Mouse (Mus musculus) spleen, postnatal 4 days (tissue): ENCODE results near the gene Poc1b.

ENCODE experiments used
- DNase-seq, 2 experiments: peaks; one replicate each; pipeline ENCODE4 v3.0.0; 2022; ENCODE audit warnings: low spot score in 2 of 2

Poc1b gene

DNA sequence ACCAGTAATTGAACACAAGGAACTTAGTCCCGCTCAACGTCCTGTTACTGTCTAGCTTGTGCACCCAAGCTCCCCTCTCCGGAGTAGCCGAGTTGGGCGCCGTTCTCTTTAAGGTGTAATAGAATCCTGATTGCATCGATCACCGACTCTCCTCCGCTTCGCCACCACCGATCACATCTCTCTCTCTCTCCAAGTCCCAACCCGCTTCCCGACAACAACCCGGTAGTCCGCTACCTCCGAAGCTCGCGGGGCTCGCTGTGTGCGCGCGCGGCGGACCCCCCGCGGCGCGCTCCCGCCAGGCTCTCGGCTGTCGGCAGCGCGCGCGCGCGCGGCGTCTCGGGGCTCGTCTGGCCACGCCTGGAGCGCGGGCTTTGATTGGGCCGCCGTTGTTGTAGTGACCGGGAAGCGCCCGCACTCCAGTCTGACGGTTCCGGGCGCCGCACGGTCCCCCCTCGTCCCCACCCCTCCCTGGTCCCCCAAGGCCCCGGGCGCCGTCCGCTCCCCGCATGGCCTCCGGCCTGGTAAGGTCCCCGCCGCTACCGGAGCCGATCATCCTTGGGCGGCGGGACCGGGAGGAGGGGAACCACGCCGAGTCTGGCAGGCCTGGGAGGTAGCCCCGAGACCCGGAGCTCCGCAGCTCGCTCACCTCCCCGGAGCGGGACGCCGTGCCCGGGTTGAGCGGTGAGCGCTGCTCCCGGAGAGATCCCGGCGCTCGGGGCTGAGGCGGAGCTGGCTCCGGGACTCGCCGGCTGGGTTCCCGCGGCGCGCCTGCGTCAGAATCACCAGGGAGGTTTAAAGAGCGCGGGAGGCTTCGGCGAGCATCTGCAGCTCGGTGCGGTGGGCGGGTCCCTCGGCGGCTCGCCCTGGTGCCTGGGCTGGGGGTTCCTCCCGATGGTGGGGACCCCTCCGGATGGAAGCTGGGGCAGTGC, at the start of gene Poc1b:
Gene Poc1b (plus strand): TSS at position 334 of the 929 bp plus-strand sequence.
- peak; percentile 82 to 92 for DNase-seq

DNA sequence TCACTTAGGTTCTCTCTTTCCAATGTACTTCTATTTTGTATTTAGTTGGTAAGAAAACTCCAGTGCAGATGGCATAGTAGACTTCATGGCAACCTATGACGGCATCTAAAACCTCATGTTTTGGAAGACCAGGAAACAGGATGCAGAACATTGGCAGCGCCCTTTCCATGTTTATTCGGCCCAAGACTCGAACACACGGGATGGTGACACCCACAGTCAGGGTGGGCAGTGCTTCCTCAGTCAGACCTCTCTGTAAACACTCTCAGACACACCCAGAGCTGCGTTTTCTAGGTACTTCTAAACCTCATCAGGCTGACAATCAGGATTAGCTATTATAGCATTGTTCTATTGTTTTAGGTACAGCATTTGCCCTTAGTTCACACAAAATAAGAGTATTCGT, 46.2 kb upstream of the Poc1b start:
- DNase-seq = no peak

DNA sequence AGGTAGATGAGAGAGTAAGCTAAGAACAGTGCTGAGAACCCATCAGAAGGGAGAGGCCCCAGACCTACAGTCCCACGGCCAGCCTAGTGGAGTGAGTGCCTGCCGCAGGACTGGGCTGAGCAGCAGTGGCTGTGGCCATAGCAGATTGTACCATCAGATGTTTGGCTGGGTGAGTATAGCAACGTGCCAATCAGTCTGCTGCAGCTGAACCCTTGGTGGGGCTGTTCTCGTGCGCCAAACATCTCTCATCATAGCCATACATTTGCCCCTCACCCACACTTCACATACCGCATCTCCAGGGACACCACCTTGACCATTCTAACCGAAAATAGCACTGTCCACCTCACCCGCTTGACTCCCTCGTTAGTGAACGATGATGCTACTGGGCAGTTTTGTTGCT, 45.4 kb upstream of the Poc1b start:
- DNase-seq = no peak

DNA sequence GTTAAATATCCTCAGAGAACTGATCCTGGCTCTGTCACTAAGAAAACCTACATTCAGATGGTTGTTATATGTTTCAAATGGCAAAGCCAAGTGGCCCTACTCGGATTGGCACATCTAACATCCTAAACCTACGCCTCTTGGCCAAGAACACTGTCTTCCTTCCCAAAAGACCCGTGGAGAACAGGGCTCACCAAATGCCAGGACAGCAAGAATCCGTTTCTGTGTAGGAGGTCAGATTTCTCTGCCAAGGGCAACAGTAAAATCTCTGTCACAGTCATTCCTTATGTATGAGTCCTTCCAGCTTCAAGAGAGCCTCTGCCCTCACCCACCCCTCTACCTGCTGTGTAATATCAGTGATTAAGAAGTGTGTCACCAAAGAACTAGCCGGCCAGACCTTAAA, 44.3 kb upstream of the Poc1b start:
- DNase-seq = no peak

DNA sequence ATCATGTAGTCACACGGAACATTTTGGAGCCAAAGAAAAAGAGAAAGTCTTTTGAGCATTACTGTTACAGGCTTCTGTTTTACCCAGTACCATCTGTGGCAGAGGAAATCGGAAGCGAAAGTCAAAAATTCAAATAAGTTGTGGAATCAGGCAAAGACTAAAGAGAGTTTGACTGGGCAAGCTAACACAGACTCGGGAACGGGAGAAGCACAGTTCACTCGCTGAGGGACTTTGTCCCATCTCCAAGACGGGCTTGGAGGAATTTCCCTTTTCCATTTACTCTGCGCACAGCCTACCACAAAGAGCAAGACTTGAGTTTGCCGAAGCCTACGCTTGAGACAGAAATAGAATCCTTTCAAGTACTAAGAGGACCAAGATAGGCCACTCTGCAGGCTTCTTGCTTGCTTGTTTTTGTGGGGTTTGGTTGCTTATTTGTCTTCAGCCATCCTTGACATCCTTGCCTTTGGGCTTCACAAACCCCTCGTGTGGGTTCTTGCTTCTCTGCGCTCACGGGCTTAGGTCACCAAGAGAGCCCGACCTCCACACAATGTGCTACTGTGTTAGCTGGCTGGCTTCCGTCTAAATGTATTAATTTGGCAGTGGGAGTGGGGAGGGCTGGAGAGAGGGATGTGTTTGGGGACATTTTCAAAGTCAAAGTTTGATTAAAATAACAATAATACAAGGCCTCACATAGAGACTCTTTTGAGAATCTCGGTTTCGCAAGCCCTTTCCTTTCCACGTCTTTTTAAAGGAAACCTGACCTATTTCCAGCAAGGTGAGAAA, 30.5 kb upstream of the Poc1b start:
- DNase-seq = peak in 1 of 2 experiments; percentile 43

DNA sequence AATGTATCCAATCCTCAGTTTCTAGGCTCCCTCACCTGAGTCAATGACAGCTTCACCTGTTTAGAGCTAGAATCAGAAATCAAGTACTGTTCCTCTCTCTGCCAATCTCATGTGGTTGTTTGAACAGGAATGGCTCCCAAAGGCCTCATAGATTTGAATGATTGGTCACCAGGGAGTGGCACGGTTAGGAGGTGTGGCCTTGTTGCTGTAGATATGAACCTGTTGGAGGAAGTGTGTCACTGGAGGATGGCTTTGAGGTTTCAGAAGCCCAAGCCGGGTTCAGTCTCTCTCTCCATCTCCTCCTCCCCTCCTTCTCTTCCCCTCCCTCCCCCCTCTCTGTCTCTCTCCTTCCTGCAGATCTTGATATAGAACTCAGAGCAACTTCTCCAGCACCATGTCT, 28.2 kb upstream of the Poc1b start:
- DNase-seq = peak in 1 of 2 experiments; percentile 25

DNA sequence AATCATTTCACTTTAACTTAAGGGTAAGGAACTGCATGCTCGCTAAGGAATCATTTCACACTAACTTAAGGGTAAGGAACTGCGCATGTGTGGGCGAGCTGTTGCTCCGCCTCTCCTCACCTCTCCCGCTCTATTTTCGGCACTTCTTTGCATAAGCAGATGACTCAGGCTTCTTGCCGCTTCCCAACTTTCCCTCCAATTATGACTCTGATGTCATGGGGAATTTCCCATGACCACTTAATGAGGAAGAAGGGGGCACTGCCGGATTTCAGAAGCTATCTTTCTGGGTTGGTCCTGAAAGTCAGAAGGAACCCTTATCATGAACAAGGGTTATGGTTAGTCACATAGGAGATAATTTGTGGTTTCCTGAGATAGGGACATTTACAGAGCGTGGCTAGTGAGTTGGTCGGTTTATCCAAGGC, 25.3 kb upstream of the Poc1b start:
- peak in 1 of 2 experiments; percentile 36 for DNase-seq

DNA sequence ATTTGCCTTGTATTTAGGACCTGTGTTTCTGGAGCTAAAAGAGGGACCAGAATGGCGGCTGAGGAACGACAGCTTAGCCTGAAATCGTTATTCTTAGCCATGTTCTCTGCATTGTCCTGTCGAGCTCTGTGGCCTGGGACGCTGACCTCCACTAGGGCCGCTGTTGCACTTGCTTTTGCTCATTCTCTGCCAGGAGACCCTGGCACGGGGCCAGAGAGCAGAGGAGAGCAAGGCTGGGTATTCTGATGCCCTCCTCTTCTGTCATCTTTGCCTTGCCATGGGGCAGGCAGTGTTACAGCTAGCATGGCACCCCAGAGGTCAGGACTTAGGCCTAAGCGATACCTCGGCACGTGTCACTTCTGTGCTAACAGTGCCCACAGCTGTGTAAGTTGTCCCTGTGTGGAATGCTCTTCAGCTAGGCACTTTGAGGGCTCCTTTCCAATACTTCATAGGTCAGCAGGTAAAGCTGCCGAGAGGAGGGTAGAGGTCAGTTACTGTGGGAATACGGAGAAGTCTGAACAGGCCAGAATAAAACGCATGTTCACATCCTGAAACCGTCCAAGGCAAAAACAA, 23.3 kb upstream of the Poc1b start:
- peak in 1 of 2 experiments; percentile 57 for DNase-seq

DNA sequence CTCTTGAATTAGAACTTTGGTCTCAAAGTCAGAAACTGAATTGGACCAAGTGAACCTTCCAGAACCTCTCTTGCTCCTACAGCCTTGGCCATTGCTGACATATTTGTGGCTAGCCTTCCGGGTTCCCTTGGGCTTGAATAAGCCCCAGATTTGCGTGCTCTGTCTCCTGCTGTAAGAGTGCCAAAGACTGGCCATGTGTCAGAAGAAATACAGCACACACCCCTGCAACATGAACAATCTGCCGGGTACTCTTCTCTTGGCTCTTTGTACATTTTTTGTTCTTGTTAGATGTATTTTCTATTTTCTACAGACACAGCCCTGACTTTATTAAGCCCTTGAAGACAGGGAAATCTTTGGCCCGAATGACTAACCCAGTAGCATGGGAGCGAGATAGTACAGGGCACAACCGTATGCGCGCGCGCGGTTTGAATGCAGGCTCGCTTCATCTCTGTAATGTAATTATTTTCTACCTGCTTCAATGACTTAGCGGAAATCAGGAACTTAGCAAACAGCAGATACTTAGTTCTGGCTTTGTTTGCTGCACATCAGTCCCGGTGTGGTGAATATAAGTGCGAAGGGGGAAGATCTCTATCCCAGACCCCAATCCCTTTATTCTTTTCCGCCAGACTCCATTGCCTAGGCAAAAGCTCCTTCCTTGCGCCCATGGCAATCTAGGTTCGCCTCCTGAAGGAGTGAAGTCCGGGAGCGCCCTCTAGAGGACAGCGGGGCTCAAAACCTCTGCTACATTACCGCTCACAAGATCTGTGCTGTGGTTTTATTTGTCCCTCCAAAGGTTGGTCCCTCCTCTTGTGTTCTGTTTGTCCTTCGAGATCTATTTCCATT, 22.2 kb upstream of the Poc1b start:
- peak; percentile 70 to 91 for DNase-seq

DNA sequence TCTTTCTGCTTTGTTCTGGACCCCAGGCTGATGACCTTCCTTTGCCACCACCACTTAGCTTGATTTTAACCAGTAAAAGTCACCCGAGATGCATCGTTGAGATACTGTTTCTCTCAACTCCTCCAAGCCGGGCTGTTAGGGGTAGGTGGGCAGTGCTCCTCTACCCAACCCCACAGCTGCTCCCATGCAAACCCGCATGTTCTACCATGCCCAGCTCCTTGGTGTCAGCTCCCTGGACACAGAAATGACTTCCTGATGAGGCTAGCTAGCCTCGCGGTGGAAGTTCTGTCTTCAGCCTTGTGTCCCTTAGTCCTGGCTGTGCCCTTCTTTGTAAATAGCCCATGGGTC, 21.6 kb upstream of the Poc1b start:
- DNase-seq = peak in 1 of 2 experiments; percentile 46

DNA sequence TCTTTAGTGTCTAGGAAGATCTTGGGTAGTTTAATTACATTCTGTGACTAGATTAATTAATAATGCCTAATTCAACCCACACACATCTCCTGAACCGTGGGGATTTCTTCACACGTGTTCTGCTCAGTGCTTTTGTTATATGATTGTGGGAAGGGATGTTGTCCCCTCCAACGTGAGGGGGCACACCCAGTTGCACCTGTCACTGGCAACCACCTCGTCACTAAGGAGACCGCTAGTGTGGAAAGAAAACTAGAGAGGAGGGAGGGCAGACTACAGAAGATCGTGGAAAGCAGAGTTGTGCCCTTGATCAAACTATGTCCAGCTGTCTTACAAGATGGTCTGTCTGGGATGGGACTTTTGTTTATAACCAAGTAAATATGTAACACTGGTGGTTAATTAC, 20.8 kb upstream of the Poc1b start:
- DNase-seq = peak in 1 of 2 experiments; percentile 34

DNA sequence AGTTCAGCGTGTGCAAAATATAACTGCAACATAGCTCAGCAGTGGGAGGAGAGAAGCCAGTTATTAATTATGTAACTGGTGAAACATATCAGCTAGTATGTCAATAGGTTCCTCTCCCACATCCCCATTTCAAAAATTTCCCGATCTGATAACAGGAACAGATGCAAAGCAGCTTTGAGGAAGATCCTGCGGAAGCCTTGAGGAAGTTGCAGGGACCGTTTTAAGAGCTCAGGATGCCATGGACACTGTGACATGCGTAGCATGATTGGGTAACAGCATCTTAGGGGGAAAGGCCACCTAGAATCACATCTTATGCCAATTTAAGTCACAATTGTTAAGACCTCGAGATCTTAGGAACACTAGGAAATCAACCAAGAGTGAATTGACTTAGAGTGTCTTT, 16.9 kb upstream of the Poc1b start:
- peak in 1 of 2 experiments; percentile 25 for DNase-seq

DNA sequence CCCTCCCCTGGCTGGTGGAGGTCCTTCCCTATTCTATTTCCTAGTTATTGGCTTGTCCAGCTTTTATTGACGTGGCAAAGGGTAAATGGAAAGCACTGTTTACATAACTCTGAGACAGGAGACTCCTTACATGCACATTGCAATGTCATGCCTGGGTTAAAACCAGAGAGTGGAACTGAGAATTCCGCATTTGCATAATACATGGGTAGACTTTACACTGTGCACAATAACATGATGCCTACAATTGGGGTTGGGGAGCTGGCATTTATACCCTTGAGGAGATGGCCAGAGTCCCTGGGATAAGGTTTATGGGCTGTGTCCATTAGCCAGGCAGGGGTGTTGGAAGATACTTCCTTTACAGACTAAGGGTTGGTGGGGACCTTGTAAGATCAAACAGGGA, 13.5 kb upstream of the Poc1b start:
- no peak for DNase-seq

DNA sequence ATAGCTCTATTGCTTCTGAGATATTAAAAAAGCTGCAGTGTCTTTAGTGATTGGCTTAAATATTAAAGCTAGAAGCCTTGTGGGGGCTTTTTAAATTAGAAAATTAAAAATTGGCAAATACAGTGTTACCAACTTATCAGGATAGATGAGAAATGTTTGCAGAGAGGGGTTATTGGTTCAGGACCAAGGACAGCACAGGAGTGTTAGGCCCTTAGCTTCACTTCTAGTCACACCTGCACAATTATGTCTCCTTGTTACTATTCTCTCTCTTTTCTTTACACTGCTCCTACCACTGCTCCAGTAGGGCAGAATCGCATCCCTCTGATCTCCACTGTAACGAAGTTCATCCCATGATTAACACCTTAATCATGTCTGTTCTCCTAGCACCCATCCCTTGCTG, 11.7 kb upstream of the Poc1b start:
- DNase-seq = peak in 1 of 2 experiments; percentile 4

DNA sequence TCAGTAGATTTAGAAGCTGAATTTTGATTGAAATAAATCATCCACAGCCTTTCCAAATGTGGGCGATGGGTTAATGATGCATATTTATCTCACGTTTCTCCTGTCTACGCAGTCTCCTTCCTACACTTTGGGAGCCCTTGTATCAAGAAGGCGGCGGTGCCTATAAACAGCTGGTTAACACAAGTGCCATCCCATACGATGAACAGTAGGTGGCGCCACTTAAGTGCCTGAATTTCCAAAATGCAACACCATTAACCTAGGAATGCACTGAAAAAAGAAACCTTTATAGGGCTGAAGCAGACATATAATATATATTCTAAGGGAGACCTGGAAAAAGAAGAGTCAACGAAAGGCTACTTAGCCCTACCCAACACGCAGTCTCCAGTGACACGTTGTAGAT, 9.5 kb upstream of the Poc1b start:
- peak; percentile 28 to 74 for DNase-seq

DNA sequence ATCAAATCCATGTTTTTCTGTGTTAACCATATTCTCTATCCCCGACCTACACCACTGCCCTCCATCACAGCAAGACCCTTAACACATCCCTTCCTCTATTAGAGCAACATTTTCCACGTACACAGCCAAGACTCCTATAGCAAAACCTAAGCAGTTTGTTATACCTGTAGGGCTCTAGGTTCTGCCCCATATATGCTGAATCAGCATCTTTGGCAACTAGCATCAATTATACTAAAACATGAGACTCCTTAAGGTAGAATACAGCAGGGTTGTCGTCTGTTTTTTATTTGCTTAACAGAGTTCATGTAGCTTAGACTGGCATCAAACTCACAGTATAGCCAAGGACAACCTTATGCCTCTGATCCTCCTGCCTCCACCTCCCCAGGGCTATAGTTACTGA, 1.3 kb upstream of the Poc1b start:
- DNase-seq = no peak

DNA sequence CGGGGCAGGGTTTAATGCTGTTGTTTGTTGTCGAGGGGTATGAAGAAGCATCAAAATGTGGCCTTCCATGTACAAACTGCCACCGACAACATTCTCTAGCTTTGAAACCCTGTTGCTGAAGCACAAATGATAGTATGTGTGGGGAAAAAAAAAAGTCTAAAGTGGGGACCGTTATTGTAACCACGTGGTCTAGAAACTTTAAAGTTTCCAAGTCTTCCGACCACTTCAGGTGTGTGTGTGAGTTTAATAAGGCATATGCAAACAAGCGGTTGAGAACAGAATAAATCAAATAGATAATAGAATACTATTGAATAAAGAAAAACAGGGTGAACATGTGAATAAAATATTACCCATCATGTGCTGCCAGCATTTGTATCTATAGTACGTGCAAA, 529 bp upstream of the Poc1b start:
- no peak for DNase-seq

DNA sequence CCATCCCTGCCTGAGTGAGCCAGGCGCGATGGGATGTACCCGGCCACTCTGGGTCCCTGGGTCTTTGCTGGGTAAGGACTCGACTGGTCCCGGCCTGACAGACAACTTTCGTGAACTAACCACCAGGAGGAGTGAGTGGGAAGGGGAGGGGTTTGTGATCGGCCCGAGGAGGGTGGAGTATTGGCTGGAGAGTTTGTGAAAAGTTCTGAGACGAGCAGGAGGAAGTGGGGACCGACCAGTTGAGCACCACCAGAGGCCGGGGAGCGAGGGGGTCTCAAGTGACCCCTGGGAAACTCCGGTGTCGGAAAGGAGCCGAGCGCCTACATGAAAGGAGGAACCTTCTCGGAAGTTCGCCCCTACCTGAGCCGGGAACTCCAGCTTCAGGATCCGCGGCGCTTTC, 1.1 kb downstream of the Poc1b start, which contains the start of gene Galnt4:
Gene Galnt4 (plus strand): TSS at position 196 of the 400 bp plus-strand sequence.
- DNase-seq = peak; percentile 85 to 90

DNA sequence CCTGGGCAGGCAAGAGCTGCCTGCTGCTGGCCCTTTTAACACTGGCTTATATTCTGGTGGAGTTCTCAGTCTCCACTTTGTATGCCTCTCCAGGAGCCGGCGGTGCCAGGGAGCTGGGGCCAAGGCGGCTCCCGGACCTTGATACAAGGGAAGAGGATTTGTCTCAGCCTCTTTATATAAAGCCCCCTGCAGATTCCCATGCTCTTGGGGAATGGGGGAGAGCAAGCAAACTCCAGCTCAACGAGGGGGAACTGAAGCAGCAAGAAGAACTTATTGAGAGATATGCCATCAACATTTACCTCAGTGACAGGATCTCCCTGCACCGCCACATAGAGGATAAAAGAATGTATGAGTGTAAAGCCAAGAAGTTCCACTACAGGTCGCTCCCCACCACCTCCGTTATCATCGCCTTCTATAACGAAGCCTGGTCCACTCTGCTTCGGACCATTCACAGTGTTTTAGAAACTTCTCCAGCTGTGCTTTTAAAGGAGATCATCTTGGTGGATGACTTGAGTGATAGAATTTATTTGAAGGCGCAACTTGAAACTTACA, 1.7 kb downstream of the Poc1b start:
- DNase-seq = no peak

DNA sequence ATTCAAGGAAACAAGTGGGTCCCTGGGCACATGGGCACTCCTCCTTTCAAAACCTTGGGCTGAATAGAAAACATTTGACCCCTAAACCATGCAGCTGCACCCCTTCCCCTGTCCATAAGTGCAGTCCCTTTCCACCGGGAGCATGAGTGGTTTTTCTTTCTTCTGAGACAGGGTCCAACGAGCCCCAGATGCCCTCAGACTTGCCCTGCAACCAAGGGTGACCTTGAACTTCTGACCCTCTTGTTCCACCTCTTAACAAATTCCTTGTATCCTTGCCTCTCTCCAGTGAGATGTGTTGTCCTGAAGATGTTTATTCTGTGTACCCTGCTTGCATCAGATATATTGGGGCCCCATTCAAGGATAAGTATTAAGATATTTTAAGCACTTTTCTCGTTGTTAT, 6.7 kb downstream of the Poc1b start:
- no peak for DNase-seq

DNA sequence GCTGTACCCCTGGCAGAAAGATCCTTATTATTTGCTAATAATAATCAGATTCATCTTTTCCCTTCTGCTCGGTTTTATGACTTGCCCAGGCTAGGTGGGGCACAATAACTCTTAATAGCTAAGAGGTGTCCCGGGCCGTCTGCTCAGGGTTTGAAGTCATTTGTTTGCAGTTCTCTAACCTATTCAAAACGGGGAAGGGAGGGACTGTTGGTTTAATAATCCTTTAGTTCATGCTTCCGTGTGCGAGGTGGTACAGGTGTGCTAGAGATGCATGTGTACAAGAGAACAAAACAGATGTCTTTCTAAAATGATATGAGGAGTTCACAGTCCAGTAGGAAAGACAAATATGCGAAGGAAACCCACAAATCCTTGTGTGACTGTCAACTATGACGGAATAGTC, 7.5 kb downstream of the Poc1b start:
- peak in 1 of 2 experiments; percentile 26 for DNase-seq
